In genomic region chr6:85936508-85937465, GRCm38 (mm10) we compare ENCODE assay signal across 8 mouse cellular contexts. TPM values are rescaled to one million over a fixed set of nuclear protein-coding genes. Genes with fewer than 3 reads are reported as not detected.
DNase-seq lines count a peak whose midpoint lies in the region; ATAC-seq and TF ChIP-seq lines count a peak whose summit lies in the region.
"Not testable (repeated sequence)": the region's sequence is repeated elsewhere in the genome, so short reads cannot be mapped to it uniquely, and the experiment has no call there.

No protein-coding gene starts in this region.

- 2% methylated on average over 34 of the region's 50 CpGs for WGBS in hindbrain, embryonic 11.5 days
- WGBS in lung, postnatal 0 days = 1% methylated on average over 37 of the region's 50 CpGs

- H3K4me1 ChIP-seq in hindbrain, embryonic 11.5 days (replicated peaks; ENCODE audit: control insufficient read depth, insufficient read depth, low read length); lung, postnatal 0 days (ENCODE audit: insufficient read depth, low read depth, low read length): not testable (repeated sequence)

- ATAC-seq in hindbrain, embryonic 11.5 days (ENCODE audit: low FRiP score) = peak; percentile 96
- ATAC-seq in lung, postnatal 0 days = peak; percentile 97

- not testable (repeated sequence) for H3K36me3 ChIP-seq in hindbrain, embryonic 11.5 days (ENCODE audit: control insufficient read depth, insufficient read depth, low read length); lung, postnatal 0 days (ENCODE audit: insufficient read depth, low read length)

- not testable (repeated sequence) for H3K27me3 ChIP-seq in hindbrain, embryonic 11.5 days (ENCODE audit: control insufficient read depth, insufficient read depth, low read length); lung, postnatal 0 days (replicated peaks; ENCODE audit: insufficient read depth, low read length)

- H3K4me2 ChIP-seq in hindbrain, embryonic 11.5 days (replicated peaks; ENCODE audit: low read depth, low read length) = peak overlapping the region; percentile 45
- H3K4me2 ChIP-seq in lung, postnatal 0 days (replicated peaks; ENCODE audit: low read depth, low read length) = peak overlapping the region; percentile 53

- H3K9ac ChIP-seq in hindbrain, embryonic 11.5 days (ENCODE audit: low read depth, low read length) = peak overlapping the region; percentile 49; the same call in 1 of the 2 replicates
- H3K9ac ChIP-seq in lung, postnatal 0 days (replicated peaks; ENCODE audit: low read depth) = 0 out of 2 replicates have a peak overlapping the region, but pooled peaks have one; percentile 1

- peak; percentile 76 for TF ChIP-seq CTCF in lung, postnatal 0 days (IDR thresholded peaks at IDR 0.05)

- DNase-seq in NIH3T3 (ENCODE audit: low read depth) = peak; percentile 75
- DNase-seq in cerebellum, adult 9-11 months = peak; percentile 87
- peak; percentile 63 to 82 for DNase-seq in frontal cortex, adult 2 months (ENCODE audit: extremely low spot score in 1 of 2, low spot score in 1 of 2)
- peak; percentile 74 for DNase-seq in hindbrain, embryonic 11.5 days (ENCODE audit: low spot score)
- DNase-seq in layer of hippocampus, postnatal 10 days (ENCODE audit: low spot score in 2 of 2) = peak; percentile 82 to 86
- peak; percentile 96 for DNase-seq in lung, postnatal 0 days (ENCODE audit: low spot score)
- DNase-seq in ovary, postnatal 10 days (ENCODE audit: low spot score) = peak; percentile 82
- DNase-seq in thymus, postnatal 10 days (ENCODE audit: low spot score in 2 of 2) = peak; percentile 62 to 72

- not testable (repeated sequence) for H3K9me3 ChIP-seq in hindbrain, embryonic 11.5 days (ENCODE audit: control insufficient read depth, low read length); lung, postnatal 0 days (ENCODE audit: low read length)

- H3K27ac ChIP-seq in hindbrain, embryonic 11.5 days (ENCODE audit: low read depth, low read length) = 0 out of 2 replicates have a peak overlapping the region, but pooled peaks have one; percentile 1
- H3K27ac ChIP-seq in lung, postnatal 0 days (ENCODE audit: low read length) = peak overlapping the region; percentile 73

- TF ChIP-seq EP300 in lung, postnatal 0 days (IDR thresholded peaks at IDR 0.05) = not testable (repeated sequence)

- peak overlapping the region; percentile 39 for H3K4me3 ChIP-seq in hindbrain, embryonic 11.5 days (ENCODE audit: low read depth, low read length)
- H3K4me3 ChIP-seq in lung, postnatal 0 days (ENCODE audit: low read depth, low read length) = peak overlapping the region; percentile 44

RNA-seq across cellular contexts. Expression of gene Nat8f1, which starts 21.3 kb away (rescaled TPM):
- polyA plus RNA-seq in frontal cortex, adult 2 months (2012; rRNA removed) = 35.5 and 36.2 TPM in 2 replicates
- 6.5 and 6.6 TPM in 2 replicates for polyA plus RNA-seq in hindbrain, embryonic 11.5 days (2014; fragmentation: Nextera tagmentation; extraction: Ambion mirVana)
- 10 to 100 TPM; 13.1 to 16.2 TPM for total RNA-seq in layer of hippocampus, postnatal 10 days (2021)
- 8.0 and 11.2 TPM in 2 replicates for polyA plus RNA-seq in lung, postnatal 0 days (2015; fragmentation: Nextera tagmentation; extraction: Ambion mirVana)

RNA-seq across cellular contexts. Expression of gene Dusp11, which starts 24.7 kb away (rescaled TPM):
- 102 and 105 TPM in 2 replicates for polyA plus RNA-seq in frontal cortex, adult 2 months (2012; rRNA removed)
- 45.8 and 54.3 TPM in 2 replicates for polyA plus RNA-seq in hindbrain, embryonic 11.5 days (2014; fragmentation: Nextera tagmentation; extraction: Ambion mirVana)
- 10 to 100 TPM; 79.0 to 89.5 TPM for total RNA-seq in layer of hippocampus, postnatal 10 days (2021)
- polyA plus RNA-seq in lung, postnatal 0 days (2015; fragmentation: Nextera tagmentation; extraction: Ambion mirVana) = 32.0 and 44.3 TPM in 2 replicates

RNA-seq across cellular contexts. Expression of gene Tprkb, which starts 25.1 kb away (rescaled TPM):
- 96.5 and 102 TPM in 2 replicates for polyA plus RNA-seq in frontal cortex, adult 2 months (2012; rRNA removed)
- polyA plus RNA-seq in hindbrain, embryonic 11.5 days (2014; fragmentation: Nextera tagmentation; extraction: Ambion mirVana) = 36.2 and 39.3 TPM in 2 replicates
- total RNA-seq in layer of hippocampus, postnatal 10 days (2021) = 10 to 100 TPM; 51.7 to 54.5 TPM
- 23.8 and 26.2 TPM in 2 replicates for polyA plus RNA-seq in lung, postnatal 0 days (2015; fragmentation: Nextera tagmentation; extraction: Ambion mirVana)

RNA-seq across cellular contexts. Expression of gene Nat8f4, which starts 32.1 kb away (rescaled TPM):
- 8.7 and 8.9 TPM in 2 replicates for polyA plus RNA-seq in frontal cortex, adult 2 months (2012; rRNA removed)
- 4.8 and 5.2 TPM in 2 replicates for polyA plus RNA-seq in hindbrain, embryonic 11.5 days (2014; fragmentation: Nextera tagmentation; extraction: Ambion mirVana)
- 1 to 10 TPM; 3.8 to 4.3 TPM for total RNA-seq in layer of hippocampus, postnatal 10 days (2021)
- polyA plus RNA-seq in lung, postnatal 0 days (2015; fragmentation: Nextera tagmentation; extraction: Ambion mirVana) = 2.6 and 2.7 TPM in 2 replicates

Comparison
In these comparisons a context has a peak if more than half of its experiments do, and no peak if none do; other contexts are left out.
1. Peak in every context shown above with its lines: DNase-seq, ATAC-seq, H3K4me3 ChIP-seq and H3K27ac ChIP-seq.